Mouse (Mus musculus): ENCODE results near the gene Anks1. TPM values are rescaled to one million over a fixed set of nuclear protein-coding genes. Genes with fewer than 3 reads are reported as not detected.

Gene Anks1
- polyA plus RNA-seq, 1 experiment from 2014 or later, result 6.7 TPM

GRCm38 (mm10) chr17:28007179-28007811, 98.2 kb downstream of the Anks1 start:
- ATAC-seq, result peak; percentile 16; the same call in 1 of the 2 replicates

DNA sequence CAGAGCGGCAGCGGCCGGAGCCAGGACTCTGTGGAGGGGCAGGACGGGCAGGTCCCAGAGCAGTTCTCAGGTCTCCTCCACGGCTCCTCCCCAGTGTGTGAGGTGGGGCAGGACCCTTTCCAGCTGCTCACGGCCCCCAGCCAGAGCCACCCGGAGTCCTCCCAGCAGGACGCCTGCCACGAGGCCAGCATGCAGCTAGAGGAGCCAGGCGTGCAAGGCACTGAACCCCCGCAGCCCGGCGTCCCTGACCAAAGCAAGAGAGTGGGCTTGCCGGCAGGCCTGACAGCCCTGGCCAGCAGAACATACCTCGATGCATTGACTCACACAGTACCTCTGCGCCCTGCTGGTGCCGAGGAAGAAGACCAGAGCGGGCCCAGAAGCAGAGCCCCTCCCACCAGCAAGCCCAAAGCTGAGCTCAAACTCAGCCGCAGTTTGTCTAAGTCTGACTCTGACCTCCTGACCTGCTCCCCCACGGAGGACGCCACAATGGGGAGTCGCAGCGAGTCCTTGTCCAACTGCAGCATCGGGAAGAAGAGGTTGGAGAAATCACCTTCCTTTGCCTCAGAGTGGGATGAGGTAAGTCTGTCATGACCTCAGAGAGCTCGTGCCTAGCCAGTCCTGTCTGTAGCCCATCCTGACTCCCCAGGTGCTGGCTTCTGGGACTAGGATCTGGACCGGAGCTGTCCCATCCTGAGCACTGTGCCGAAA, 98.9 kb downstream of the Anks1 start:
- H3K4me2 ChIP-seq, result peak overlapping the region; percentile 69
- peaks cover 70% of the 10 kb centered on the region for H3K4me1 ChIP-seq
- peaks cover 6% of the 10 kb centered on the region; the same call in 1 of the 2 replicates for H3K27me3 ChIP-seq (replicated peaks)
- H3K9ac ChIP-seq, result peak overlapping the region; percentile 59
- ATAC-seq, result peak; percentile 38; the same call in 1 of the 2 replicates
- 14% methylated on average over 27 of the region's 27 CpGs for WGBS (ENCODE audit: insufficient replicate concordance)
- H3K9me3 ChIP-seq (replicated peaks), result no peaks in the 10 kb centered on the region
- H3K36me3 ChIP-seq, result peaks cover 27% of the 10 kb centered on the region
- H3K27ac ChIP-seq, result peak overlapping the region; percentile 79
- H3K4me3 ChIP-seq, result peak overlapping the region; percentile 46

More at GRCm38 (mm10) chr17:28007179-28007811, 98.2 kb downstream of the Anks1 start:
- peaks cover 6% of the 10 kb centered on the region; the same call in 1 of the 2 replicates for H3K27me3 ChIP-seq (replicated peaks)
- peak overlapping the region; percentile 79 for H3K27ac ChIP-seq
- H3K4me3 ChIP-seq, result peak overlapping the region; percentile 46
- peak overlapping the region; percentile 59 for H3K9ac ChIP-seq
- peaks cover 63% of the 10 kb centered on the region for H3K4me1 ChIP-seq
- peak overlapping the region; percentile 69 for H3K4me2 ChIP-seq
- H3K36me3 ChIP-seq, result peaks cover 26% of the 10 kb centered on the region
- no peaks in the 10 kb centered on the region for H3K9me3 ChIP-seq (replicated peaks)
- WGBS (ENCODE audit: insufficient replicate concordance), result 6% methylated on average over 29 of the region's 29 CpGs

- Histone ChIP-seq H3K9ac (peak overlapping the region; percentile 59), H3K4me3 (peak overlapping the region; percentile 46), H3K4me2 (peak overlapping the region; percentile 69), H3K27ac (0 out of 2 replicates have a peak overlapping the region, but pooled peaks have one; percentile 8), H3K27me3 (replicated peaks) (peaks cover 6% of the 10 kb centered on the region; the same call in 1 of the 2 replicates), H3K9me3 (replicated peaks) (no peaks in the 10 kb centered on the region), H3K36me3 (peaks cover 27% of the 10 kb centered on the region), H3K4me1 (peaks cover 76% of the 10 kb centered on the region)
- no peak for ATAC-seq
- WGBS (ENCODE audit: insufficient replicate concordance), result 31% methylated on average over 8 of the region's 8 CpGs
Measured at GRCm38 (mm10) chr17:28008565-28008981, 99.5 kb downstream of the Anks1 start.

DNA sequence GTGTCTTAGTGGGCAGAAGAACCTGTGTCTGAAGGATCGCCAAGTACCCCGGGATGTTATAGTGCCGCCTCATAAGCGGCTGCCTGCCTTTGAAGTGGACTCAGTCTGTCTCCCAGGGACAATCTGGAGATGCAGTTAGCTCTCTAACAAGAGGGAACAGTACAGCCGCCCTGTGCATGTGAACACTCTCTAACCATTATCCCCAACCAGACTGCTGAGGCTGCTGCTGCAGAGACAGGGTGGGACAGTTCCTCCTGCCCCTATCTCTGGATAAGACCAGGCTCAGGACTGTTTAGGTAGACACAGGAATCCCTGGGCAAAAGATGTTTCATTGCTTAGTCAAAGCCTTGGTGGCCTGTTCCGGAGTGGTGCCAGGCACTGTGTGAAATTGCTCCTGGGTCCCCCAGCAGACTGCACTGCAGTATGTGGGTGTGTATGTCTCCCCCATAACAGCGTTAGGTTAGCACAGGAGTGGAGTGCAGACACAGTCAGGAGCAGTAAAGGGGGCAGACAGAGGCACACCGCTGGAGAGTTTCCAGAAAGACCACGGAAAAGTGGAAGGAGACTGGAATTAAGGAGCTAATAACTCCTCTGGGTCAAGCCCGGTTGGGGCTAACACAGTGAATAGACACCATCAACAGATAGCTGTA, 100.1 kb downstream of the Anks1 start:
- Histone ChIP-seq H3K4me2 (peak overlapping the region; percentile 69), H3K36me3 (peaks cover 27% of the 10 kb centered on the region), H3K9me3 (replicated peaks) (no peaks in the 10 kb centered on the region), H3K4me1 (peaks cover 82% of the 10 kb centered on the region), H3K9ac (peak overlapping the region; percentile 59; the same call in 1 of the 2 replicates), H3K27ac (0 out of 2 replicates have a peak overlapping the region, but pooled peaks have one; percentile 8), H3K4me3 (peak overlapping the region; percentile 46), H3K27me3 (replicated peaks) (peaks cover 6% of the 10 kb centered on the region; the same call in 1 of the 2 replicates)
- ATAC-seq, result no peak
- WGBS (ENCODE audit: insufficient replicate concordance), result 51% methylated on average over 10 of the region's 10 CpGs

DNA sequence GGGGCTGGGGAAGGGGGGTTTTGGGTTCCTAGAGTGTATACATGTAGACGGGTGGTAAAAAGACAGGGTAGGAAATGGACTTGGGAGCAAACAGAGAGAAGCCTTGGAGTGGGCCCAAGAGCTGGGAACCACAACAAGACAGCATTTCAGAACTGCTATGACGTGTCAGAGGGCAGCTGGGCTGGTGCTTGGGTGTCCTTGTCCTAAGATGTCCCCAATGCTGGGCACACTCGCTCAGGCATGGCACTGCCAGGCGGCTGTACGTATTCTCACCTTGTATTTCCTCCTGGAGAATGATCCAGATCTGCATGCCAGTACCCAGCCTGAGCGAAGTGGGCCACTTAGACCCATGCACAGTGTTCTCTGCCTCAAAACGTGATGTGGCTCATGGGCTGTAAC, 100.6 kb downstream of the Anks1 start:
- Histone ChIP-seq H3K4me3 (peak overlapping the region; percentile 46; the same call in 1 of the 2 replicates), H3K4me2 (peak overlapping the region; percentile 69), H3K27me3 (replicated peaks) (peaks cover 6% of the 10 kb centered on the region; the same call in 1 of the 2 replicates), H3K4me1 (peaks cover 87% of the 10 kb centered on the region), H3K36me3 (peaks cover 27% of the 10 kb centered on the region), H3K27ac (no peak overlapping the region), H3K9me3 (replicated peaks) (no peaks in the 10 kb centered on the region), H3K9ac (0 out of 2 replicates have a peak overlapping the region, but pooled peaks have one; percentile 59)
- 74% methylated on average over 7 of the region's 7 CpGs for WGBS (ENCODE audit: insufficient replicate concordance)
- ATAC-seq, result no peak

DNA sequence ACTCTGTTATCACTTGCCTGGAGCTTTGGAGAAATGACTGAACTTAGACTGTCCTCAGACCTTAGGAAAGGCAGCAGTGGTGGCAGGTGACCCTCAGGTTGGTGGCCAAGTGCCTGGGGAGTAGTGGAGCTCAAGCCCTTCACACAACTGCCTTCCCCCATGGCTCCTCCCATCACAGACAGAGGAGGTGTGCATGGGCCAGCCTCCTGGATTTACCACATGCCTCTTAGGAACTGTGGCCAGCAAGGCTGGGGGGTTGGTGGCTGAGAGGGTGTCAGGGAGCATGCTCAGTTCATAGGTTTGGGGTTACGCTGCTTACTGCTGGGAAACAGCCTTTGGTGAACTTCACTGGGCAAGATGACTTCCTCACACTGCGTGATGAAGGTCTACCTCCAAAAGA, 101.8 kb downstream of the Anks1 start:
- peaks cover 6% of the 10 kb centered on the region; the same call in 1 of the 2 replicates for H3K27me3 ChIP-seq (replicated peaks)
- peaks cover 27% of the 10 kb centered on the region for H3K36me3 ChIP-seq
- H3K27ac ChIP-seq, result no peak overlapping the region
- 85% methylated on average over 2 of the region's 2 CpGs for WGBS (ENCODE audit: insufficient replicate concordance)
- 0 out of 2 replicates have a peak overlapping the region, but pooled peaks have one; percentile 69 for H3K4me2 ChIP-seq
- peaks cover 99% of the 10 kb centered on the region for H3K4me1 ChIP-seq
- H3K9me3 ChIP-seq (replicated peaks), result no peaks in the 10 kb centered on the region
- no peak overlapping the region for H3K9ac ChIP-seq
- no peak overlapping the region for H3K4me3 ChIP-seq
- no peak for ATAC-seq

DNA sequence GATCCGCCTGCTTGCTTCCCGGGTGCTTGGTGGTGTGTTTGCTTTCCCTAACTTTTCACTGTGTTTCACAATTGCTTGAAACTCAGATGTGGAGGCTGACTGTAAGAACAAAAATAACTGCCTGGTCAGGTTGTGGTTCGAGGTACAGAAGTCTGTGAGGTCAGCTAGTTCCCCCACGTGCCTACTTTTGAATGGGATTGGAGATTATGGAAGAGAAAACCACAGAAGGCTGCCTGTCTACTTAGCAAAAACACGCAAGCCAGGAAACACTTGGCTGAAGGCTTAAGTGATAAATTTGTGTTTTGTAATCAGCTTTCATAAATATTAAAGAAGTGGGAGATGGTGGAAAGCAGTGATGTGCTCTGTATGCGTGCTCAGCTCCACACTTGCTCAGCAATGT, 103.7 kb downstream of the Anks1 start:
- peak overlapping the region; percentile 16; the same call in 1 of the 2 replicates for H3K4me3 ChIP-seq
- H3K4me2 ChIP-seq, result peak overlapping the region; percentile 57
- peaks cover 27% of the 10 kb centered on the region for H3K36me3 ChIP-seq
- ATAC-seq, result no peak
- no peaks in the 10 kb centered on the region for H3K9me3 ChIP-seq (replicated peaks)
- 29% methylated on average over 6 of the region's 6 CpGs for WGBS (ENCODE audit: insufficient replicate concordance)
- peaks cover 2% of the 10 kb centered on the region; the same call in 1 of the 2 replicates for H3K27me3 ChIP-seq (replicated peaks)
- H3K27ac ChIP-seq, result peak overlapping the region; percentile 67
- peaks cover 97% of the 10 kb centered on the region for H3K4me1 ChIP-seq
- H3K9ac ChIP-seq, result peak overlapping the region; percentile 8; the same call in 1 of the 2 replicates

- peak overlapping the region; percentile 57 for H3K4me2 ChIP-seq
- H3K27ac ChIP-seq, result peak overlapping the region; percentile 67
- no peaks in the 10 kb centered on the region for H3K27me3 ChIP-seq (replicated peaks)
- 0 out of 2 replicates have a peak overlapping the region, but pooled peaks have one; percentile 36 for H3K9ac ChIP-seq
- peak overlapping the region; percentile 25; the same call in 1 of the 2 replicates for H3K4me3 ChIP-seq
- ATAC-seq, result peak; percentile 81
- no peaks in the 10 kb centered on the region for H3K9me3 ChIP-seq (replicated peaks)
- WGBS (ENCODE audit: insufficient replicate concordance), result 10% methylated on average over 12 of the region's 12 CpGs
- peaks cover 97% of the 10 kb centered on the region for H3K4me1 ChIP-seq
- H3K36me3 ChIP-seq, result peaks cover 22% of the 10 kb centered on the region
Measured at GRCm38 (mm10) chr17:28013259-28013875, 104.3 kb downstream of the Anks1 start.

GRCm38 (mm10) chr17:28014449-28014848, 105.3 kb downstream of the Anks1 start:
- Histone ChIP-seq H3K4me1 (peaks cover 97% of the 10 kb centered on the region), H3K27me3 (replicated peaks) (no peaks in the 10 kb centered on the region), H3K4me3 (no peak overlapping the region), H3K36me3 (peaks cover 18% of the 10 kb centered on the region), H3K27ac (peak overlapping the region; percentile 74), H3K9me3 (replicated peaks) (no peaks in the 10 kb centered on the region), H3K9ac (no peak overlapping the region), H3K4me2 (no peak overlapping the region)
- no peak for ATAC-seq
- 51% methylated on average over 4 of the region's 4 CpGs for WGBS (ENCODE audit: insufficient replicate concordance)

DNA sequence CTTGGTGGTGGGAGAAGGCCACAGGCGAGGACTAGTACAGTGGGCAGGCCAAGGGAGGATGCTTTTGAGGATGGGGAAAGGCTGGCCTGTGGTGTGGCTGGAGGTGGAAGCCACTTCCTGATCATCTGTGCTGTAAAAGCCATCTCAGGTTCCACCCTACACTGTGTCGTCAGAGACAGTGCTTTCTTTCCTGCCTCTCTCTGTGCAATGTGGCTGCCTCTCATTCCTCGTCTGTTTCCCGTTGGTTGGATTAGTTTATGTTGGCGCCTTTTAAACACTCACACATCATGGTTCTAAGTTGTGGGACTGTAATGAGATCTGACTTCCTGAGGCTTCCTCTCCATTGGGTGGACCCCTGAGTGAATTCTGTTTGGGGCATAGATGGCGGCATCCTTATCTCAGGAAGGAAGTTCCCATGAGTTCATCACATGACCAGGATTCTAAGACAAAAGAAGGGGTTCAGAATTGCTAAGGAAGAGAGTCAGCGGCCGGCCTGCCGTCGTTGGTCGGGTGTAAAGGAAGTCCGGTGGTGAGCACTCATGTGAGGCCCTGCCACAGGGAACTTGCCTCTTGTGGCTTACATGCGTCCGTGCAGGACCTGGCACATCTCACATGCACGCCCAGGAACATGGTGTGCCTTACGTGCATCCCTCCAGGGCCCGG, 106.1 kb downstream of the Anks1 start:
- Histone ChIP-seq H3K4me1 (peaks cover 95% of the 10 kb centered on the region), H3K36me3 (peaks cover 13% of the 10 kb centered on the region), H3K4me3 (no peak overlapping the region), H3K9me3 (replicated peaks) (no peaks in the 10 kb centered on the region), H3K4me2 (peak overlapping the region; percentile 33), H3K27me3 (replicated peaks) (no peaks in the 10 kb centered on the region), H3K9ac (no peak overlapping the region), H3K27ac (peak overlapping the region; percentile 74)
- 20% methylated on average over 17 of the region's 17 CpGs for WGBS (ENCODE audit: insufficient replicate concordance)
- 0 out of 2 replicates have a peak, but pooled peaks have one; percentile 24 for ATAC-seq
